Mouse (Mus musculus): Measurements from ENCODE around the gene 9330161L09Rik. TPM values are rescaled to one million over a fixed set of nuclear protein-coding genes. Genes with fewer than 3 reads are reported as not detected.

The 9330161L09Rik gene
- total RNA-seq, 1 experiment: 2.1 TPM

DNA sequence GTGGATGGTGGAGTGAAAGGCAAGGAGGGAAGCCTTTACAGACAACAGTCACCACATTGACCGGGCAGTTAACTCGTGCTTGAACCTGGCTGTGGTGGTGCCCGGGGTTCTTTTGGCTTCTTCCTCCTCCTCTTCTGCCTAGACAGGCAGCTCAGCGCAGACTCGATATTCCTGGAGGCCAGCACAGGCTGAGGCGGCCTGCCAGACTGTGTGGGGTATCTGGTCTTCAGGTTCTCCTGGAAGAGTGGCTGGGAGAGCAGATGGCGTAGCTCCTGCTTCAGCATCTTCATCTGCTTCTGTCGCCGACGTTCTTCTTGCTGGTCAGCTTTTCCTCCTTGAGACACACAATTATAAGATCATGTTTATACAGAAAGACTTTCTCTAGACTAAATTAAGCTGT is 524 bp upstream of the 9330161L09Rik start:
- Histone ChIP-seq H3K27ac (ENCODE audit: insufficient read depth, low read depth, low read length, poor library complexity, severe bottlenecking) (no peak overlapping the region), H3K36me3 (ENCODE audit: control insufficient read depth, insufficient read depth, low read length, poor library complexity, severe bottlenecking) (peaks cover 62% of the 10 kb centered on the region), H3K4me1 (ENCODE audit: control insufficient read depth in 2 of 2, insufficient read depth in 2 of 2, low read length in 2 of 2, poor library complexity in 1 of 2) (no peaks in the 10 kb centered on the region), H3K9ac (ENCODE audit: insufficient read depth, low read depth, low read length, poor library complexity, severe bottlenecking) (no peak overlapping the region), H3K9me3 (ENCODE audit: control insufficient read depth, insufficient read depth, low read depth, low read length) (no peaks in the 10 kb centered on the region), H3K4me3 (ENCODE audit: insufficient read depth in 1 of 2, low read depth in 1 of 2, low read length in 2 of 2, poor library complexity in 1 of 2, severe bottlenecking in 1 of 2) (no peak overlapping the region)
- DNase-seq (ENCODE audit: low read depth, low spot score): no peak
- in situ Hi-C loops (cut with MboI; ENCODE audit: low sequenced_read_pairs in 2 of 2, unreplicated experiment in 2 of 2): no loop called here
- TF ChIP-seq MAFK (IDR thresholded peaks at IDR 0.05; ENCODE audit: insufficient read depth, low read depth, low read length) (no peak), HCFC1 (IDR thresholded peaks at IDR 0.05; ENCODE audit: borderline replicate concordance, insufficient read depth, low read length) (no peak), ZNF384 (IDR thresholded peaks at IDR 0.05; ENCODE audit: low read depth, low read length) (no peak), CHD2 (IDR thresholded peaks at IDR 0.05; ENCODE audit: low read depth, low read length) (no peak)

DNA sequence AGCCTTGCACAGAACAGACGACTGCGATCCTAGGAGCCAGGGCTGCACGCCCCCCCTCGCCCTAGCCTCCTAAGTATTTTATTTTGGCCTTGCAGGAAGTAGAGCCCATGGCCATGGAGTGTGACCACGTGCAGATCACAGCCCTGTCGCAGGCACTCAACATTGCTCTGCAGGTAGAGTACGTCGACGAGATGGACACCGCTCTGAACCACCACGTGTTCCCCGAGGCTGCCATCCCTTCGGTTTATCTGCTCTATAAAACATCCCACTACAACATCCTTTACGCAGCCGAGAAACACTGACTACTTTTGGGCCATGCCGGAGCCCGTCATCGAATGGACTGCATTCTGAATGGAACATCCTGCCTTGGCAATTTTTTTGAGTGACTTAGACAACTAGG is 3.5 kb downstream of the 9330161L09Rik start:
- TF ChIP-seq HCFC1 (IDR thresholded peaks at IDR 0.05; ENCODE audit: borderline replicate concordance, insufficient read depth, low read length) (no peak), MAFK (IDR thresholded peaks at IDR 0.05; ENCODE audit: insufficient read depth, low read depth, low read length) (no peak), ZNF384 (IDR thresholded peaks at IDR 0.05; ENCODE audit: low read depth, low read length) (no peak), ZC3H11A (IDR thresholded peaks at IDR 0.05; ENCODE audit: borderline replicate concordance, low read depth, low read length) (no peak), CHD2 (IDR thresholded peaks at IDR 0.05; ENCODE audit: low read depth, low read length) (no peak)
- H3K4me1 ChIP-seq (ENCODE audit: control insufficient read depth in 2 of 2, insufficient read depth in 2 of 2, low read length in 2 of 2, poor library complexity in 1 of 2): no peaks in the 10 kb centered on the region
- H3K36me3 ChIP-seq (ENCODE audit: control insufficient read depth, insufficient read depth, low read length, poor library complexity, severe bottlenecking): peaks cover 38% of the 10 kb centered on the region
- no peak for DNase-seq (ENCODE audit: low read depth, low spot score)
- H3K4me3 ChIP-seq (ENCODE audit: insufficient read depth in 1 of 2, low read depth in 1 of 2, low read length in 2 of 2, poor library complexity in 1 of 2, severe bottlenecking in 1 of 2): no peak overlapping the region
- H3K9ac ChIP-seq (ENCODE audit: insufficient read depth, low read depth, low read length, poor library complexity, severe bottlenecking): no peak overlapping the region
- no peak overlapping the region for H3K27ac ChIP-seq (ENCODE audit: insufficient read depth, low read depth, low read length, poor library complexity, severe bottlenecking)
- in situ Hi-C loops (cut with MboI; ENCODE audit: low sequenced_read_pairs in 2 of 2, unreplicated experiment in 2 of 2): no loop called here
- no peaks in the 10 kb centered on the region for H3K9me3 ChIP-seq (ENCODE audit: control insufficient read depth, insufficient read depth, low read depth, low read length)

DNA sequence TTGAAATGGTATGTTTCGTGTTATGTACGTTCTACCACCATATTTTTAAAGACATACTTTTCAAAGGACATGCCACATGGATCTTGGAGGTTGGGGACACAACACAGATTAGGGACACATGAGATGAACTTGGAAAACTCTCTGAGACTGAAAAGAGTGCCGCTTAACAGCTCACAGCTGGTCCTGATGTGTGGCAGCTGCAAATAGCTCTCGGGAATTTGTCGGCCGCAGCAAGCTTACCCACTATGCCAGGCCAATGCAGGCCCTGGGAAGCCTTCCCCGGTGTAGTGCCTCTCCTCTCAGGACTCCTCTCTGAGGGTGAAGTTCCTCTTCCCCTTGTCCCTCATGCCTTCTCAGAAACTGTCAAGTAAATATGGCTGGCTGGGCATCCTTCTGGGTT is 10.9 kb downstream of the 9330161L09Rik start:
- no peaks in the 10 kb centered on the region for H3K9me3 ChIP-seq (ENCODE audit: control insufficient read depth, insufficient read depth, low read depth, low read length)
- in situ Hi-C loops (cut with MboI; ENCODE audit: low sequenced_read_pairs in 2 of 2, unreplicated experiment in 2 of 2): no loop called here
- no peaks in the 10 kb centered on the region for H3K36me3 ChIP-seq (ENCODE audit: control insufficient read depth, insufficient read depth, low read length, poor library complexity, severe bottlenecking)
- H3K4me1 ChIP-seq (ENCODE audit: control insufficient read depth in 2 of 2, insufficient read depth in 2 of 2, low read length in 2 of 2, poor library complexity in 1 of 2): peaks cover 0 to 3% of the 10 kb centered on the region in 2 experiments; a peak in 1 of 4 replicates
- H3K4me3 ChIP-seq (ENCODE audit: insufficient read depth in 1 of 2, low read depth in 1 of 2, low read length in 2 of 2, poor library complexity in 1 of 2, severe bottlenecking in 1 of 2): no peak overlapping the region
- no peak for DNase-seq (ENCODE audit: low read depth, low spot score)
- no peak overlapping the region for H3K9ac ChIP-seq (ENCODE audit: insufficient read depth, low read depth, low read length, poor library complexity, severe bottlenecking)
- H3K27ac ChIP-seq (ENCODE audit: insufficient read depth, low read depth, low read length, poor library complexity, severe bottlenecking): no peak overlapping the region
- no peak for TF ChIP-seq HCFC1 (IDR thresholded peaks at IDR 0.05; ENCODE audit: borderline replicate concordance, insufficient read depth, low read length)
- TF ChIP-seq MAFK (IDR thresholded peaks at IDR 0.05; ENCODE audit: insufficient read depth, low read depth, low read length): no peak
- no peak for TF ChIP-seq CHD2 (IDR thresholded peaks at IDR 0.05; ENCODE audit: low read depth, low read length)
- no peak for TF ChIP-seq ZNF384 (IDR thresholded peaks at IDR 0.05; ENCODE audit: low read depth, low read length)
- no peak for TF ChIP-seq ZC3H11A (IDR thresholded peaks at IDR 0.05; ENCODE audit: borderline replicate concordance, low read depth, low read length)

DNA sequence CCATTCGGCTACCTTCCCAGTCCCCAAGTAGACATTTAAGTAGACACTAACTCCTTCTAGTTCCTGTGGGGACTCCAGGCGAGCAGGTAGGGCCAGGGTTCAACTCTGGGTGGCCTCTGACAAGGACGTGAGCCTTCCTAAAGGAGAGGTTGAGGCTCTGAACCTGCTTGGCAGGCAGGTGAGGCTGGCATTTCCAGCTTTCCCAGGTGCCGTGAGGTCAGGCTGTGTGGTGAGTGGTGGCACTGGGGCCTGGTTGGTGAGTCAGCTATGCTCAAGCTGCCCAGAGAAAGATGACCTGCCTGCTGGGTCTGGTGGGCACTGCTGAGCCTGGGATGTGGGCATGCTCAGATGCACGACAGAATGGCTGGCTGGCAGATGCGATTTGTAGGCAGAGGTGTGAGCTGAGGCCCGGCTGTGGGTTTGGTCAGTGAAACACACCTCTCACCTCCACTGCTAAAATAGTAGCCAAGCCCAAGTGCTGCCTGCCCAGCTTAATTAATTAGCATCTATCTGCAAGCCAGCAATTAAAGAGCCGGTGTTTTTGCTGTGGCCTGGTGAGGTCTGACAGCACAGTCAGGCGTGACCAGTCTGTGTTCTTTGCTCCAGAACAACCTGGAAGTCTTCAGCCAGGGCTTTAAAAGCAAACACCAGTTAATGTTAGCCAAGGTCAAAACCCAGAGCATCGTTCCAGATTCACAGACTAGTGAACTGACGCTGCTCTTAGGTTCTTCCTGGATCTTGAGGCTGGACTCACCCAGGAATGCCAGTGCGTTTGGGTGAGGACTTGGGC is 11.9 kb downstream of the 9330161L09Rik start:
- in situ Hi-C loops (cut with MboI; ENCODE audit: low sequenced_read_pairs in 2 of 2, unreplicated experiment in 2 of 2): no loop called here
- no peak overlapping the region for H3K4me3 ChIP-seq (ENCODE audit: insufficient read depth in 1 of 2, low read depth in 1 of 2, low read length in 2 of 2, poor library complexity in 1 of 2, severe bottlenecking in 1 of 2)
- H3K4me1 ChIP-seq (ENCODE audit: control insufficient read depth in 2 of 2, insufficient read depth in 2 of 2, low read length in 2 of 2, poor library complexity in 1 of 2): peaks cover 0 to 3% of the 10 kb centered on the region in 2 experiments; a peak in 1 of 4 replicates
- no peaks in the 10 kb centered on the region for H3K36me3 ChIP-seq (ENCODE audit: control insufficient read depth, insufficient read depth, low read length, poor library complexity, severe bottlenecking)
- no peaks in the 10 kb centered on the region for H3K9me3 ChIP-seq (ENCODE audit: control insufficient read depth, insufficient read depth, low read depth, low read length)
- no peak for DNase-seq (ENCODE audit: low read depth, low spot score)
- H3K9ac ChIP-seq (ENCODE audit: insufficient read depth, low read depth, low read length, poor library complexity, severe bottlenecking): no peak overlapping the region
- H3K27ac ChIP-seq (ENCODE audit: insufficient read depth, low read depth, low read length, poor library complexity, severe bottlenecking): no peak overlapping the region
- TF ChIP-seq ZC3H11A (IDR thresholded peaks at IDR 0.05; ENCODE audit: borderline replicate concordance, low read depth, low read length): no peak
- no peak for TF ChIP-seq ZNF384 (IDR thresholded peaks at IDR 0.05; ENCODE audit: low read depth, low read length)
- TF ChIP-seq MAFK (IDR thresholded peaks at IDR 0.05; ENCODE audit: insufficient read depth, low read depth, low read length): no peak
- no peak for TF ChIP-seq CHD2 (IDR thresholded peaks at IDR 0.05; ENCODE audit: low read depth, low read length)
